Mouse (Mus musculus): ENCODE data around the gene Gm32717. TPM values are rescaled to one million over a fixed set of nuclear protein-coding genes. Genes with fewer than 3 reads are reported as not detected.
"Not testable (repeated sequence)": the region's sequence is repeated elsewhere in the genome, so short reads cannot be mapped to it uniquely, and the experiment has no call there.

The Gm32717 gene
- polyA plus RNA-seq, 1 experiment from 2014 or later: not detected

DNA sequence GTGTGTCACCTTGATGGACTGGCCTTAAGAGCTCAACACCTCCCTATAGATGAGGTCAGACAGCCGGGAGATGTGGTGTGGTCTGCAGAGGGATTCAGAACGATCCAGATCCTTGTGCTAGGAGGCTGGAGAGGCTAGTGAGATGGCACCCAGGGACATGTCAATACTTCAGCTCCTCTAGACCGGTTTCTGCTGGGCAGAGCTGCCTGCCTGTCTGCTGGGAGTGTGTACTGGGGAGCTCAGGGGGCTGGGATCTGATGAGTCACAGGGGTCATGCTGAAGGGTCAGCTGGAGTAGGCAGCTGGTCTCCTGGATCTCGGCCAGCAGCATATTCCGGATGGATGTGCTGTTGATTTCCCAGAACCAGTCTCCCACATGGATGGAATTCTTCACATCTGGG, 8.0 kb downstream of the Gm32717 start:
- H3K4me3 ChIP-seq (replicated peaks; ENCODE audit: low read length); H3K9ac ChIP-seq (ENCODE audit: low read length); ATAC-seq (ENCODE audit: insufficient read depth, low FRiP score); H3K27me3 ChIP-seq (ENCODE audit: control insufficient read depth, insufficient read depth, low read length); H3K36me3 ChIP-seq (ENCODE audit: control insufficient read depth, insufficient read depth, low read length); H3K9me3 ChIP-seq (replicated peaks; ENCODE audit: control insufficient read depth, low read length); H3K4me1 ChIP-seq (ENCODE audit: control insufficient read depth, insufficient read depth, low read length); H3K4me2 ChIP-seq (ENCODE audit: low read depth, low read length); H3K27ac ChIP-seq (ENCODE audit: low read length): not testable (repeated sequence)
- WGBS: no CpG with 5 or more reads among the region's 5 CpGs

DNA sequence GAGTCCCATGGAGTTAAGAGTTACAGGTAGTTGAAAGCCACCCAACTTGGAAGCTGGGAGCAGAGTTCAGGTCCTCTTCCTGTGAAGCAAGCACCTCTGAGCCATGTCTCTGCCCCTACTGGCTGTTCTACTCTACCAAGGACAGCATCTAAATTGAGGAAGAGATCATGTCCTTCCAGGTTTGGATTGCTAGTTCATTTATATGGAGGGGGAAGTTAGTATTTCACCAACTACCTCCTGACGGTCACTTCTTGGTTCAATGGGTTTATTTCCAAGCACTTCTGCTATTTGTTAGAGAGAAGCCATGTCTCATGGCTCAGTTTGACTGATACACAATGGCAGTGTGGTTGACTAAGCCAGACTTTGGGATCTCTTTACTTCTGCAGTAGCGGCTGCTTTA, 13.0 kb downstream of the Gm32717 start:
- WGBS: no CpG with 5 or more reads among the region's 2 CpGs
- not testable (repeated sequence) for H3K4me2 ChIP-seq (ENCODE audit: low read depth, low read length); H3K27me3 ChIP-seq (ENCODE audit: control insufficient read depth, insufficient read depth, low read length); H3K9ac ChIP-seq (ENCODE audit: low read length); H3K9me3 ChIP-seq (replicated peaks; ENCODE audit: control insufficient read depth, low read length); ATAC-seq (ENCODE audit: insufficient read depth, low FRiP score); H3K27ac ChIP-seq (ENCODE audit: low read length); H3K4me1 ChIP-seq (ENCODE audit: control insufficient read depth, insufficient read depth, low read length); H3K4me3 ChIP-seq (replicated peaks; ENCODE audit: low read length); H3K36me3 ChIP-seq (ENCODE audit: control insufficient read depth, insufficient read depth, low read length)

- not testable (repeated sequence) for H3K4me2 ChIP-seq (ENCODE audit: low read depth, low read length); ATAC-seq (ENCODE audit: insufficient read depth, low FRiP score)
- WGBS: 81% methylated on average over 2 of the region's 4 CpGs
Observed at GRCm38 (mm10) chr10:118215719-118216393, 24.7 kb downstream of the Gm32717 start.

GRCm38 (mm10) chr10:118204642-118205041, 35.9 kb downstream of the Gm32717 start, which contains the start of gene Il22:
Gene Il22 (plus strand): TSS chr10:118204942.
- H3K4me2 ChIP-seq (ENCODE audit: low read depth, low read length): no peak within 1 kb of the TSS
- no peak within 1 kb of the TSS for H3K9ac ChIP-seq (ENCODE audit: low read length)
- H3K4me1 ChIP-seq (ENCODE audit: control insufficient read depth, insufficient read depth, low read length): no peaks in the 10 kb centered on the region
- H3K36me3 ChIP-seq (ENCODE audit: control insufficient read depth, insufficient read depth, low read length): no peaks in the 10 kb centered on the region
- no peaks in the 10 kb centered on the region for H3K27me3 ChIP-seq (ENCODE audit: control insufficient read depth, insufficient read depth, low read length)
- H3K27ac ChIP-seq (ENCODE audit: low read length): no peak within 1 kb of the TSS
- H3K4me3 ChIP-seq (replicated peaks; ENCODE audit: low read length): no peak within 1 kb of the TSS
- H3K9me3 ChIP-seq (replicated peaks; ENCODE audit: control insufficient read depth, low read length): no peaks in the 10 kb centered on the region
- WGBS: 88% methylated on average over 4 of the region's 4 CpGs
- no peak for ATAC-seq (ENCODE audit: insufficient read depth, low FRiP score)

More at GRCm38 (mm10) chr10:118215719-118216393, 24.7 kb downstream of the Gm32717 start:
- H3K4me1 ChIP-seq (ENCODE audit: control insufficient read depth, insufficient read depth, low read length); H3K27me3 ChIP-seq (ENCODE audit: control insufficient read depth, insufficient read depth, low read length); H3K27ac ChIP-seq (ENCODE audit: low read length); H3K9ac ChIP-seq (ENCODE audit: low read length); H3K4me3 ChIP-seq (replicated peaks; ENCODE audit: low read length); H3K9me3 ChIP-seq (replicated peaks; ENCODE audit: control insufficient read depth, low read length); H3K36me3 ChIP-seq (ENCODE audit: control insufficient read depth, insufficient read depth, low read length): not testable (repeated sequence)

DNA sequence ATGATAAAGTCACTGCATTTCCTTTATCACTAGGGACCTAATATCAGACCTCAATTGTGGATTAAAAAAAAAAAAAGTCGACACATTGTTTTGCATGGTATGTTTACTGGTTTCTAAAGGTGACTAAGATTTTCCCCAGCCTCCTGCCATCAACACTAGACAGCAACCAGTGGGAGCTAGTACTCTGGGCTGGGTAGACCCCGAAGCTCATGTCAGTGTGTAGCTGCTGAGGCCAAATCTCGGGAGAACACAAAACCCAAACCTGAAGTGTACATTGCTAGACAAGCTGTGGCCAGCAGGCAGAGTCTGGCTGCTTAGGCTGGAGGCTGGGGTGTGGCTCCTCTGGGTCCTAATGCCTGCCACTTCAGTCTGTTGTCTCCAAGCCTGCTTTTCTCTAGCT, 45.4 kb downstream of the Gm32717 start:
- H3K27ac ChIP-seq (ENCODE audit: low read length); H3K9ac ChIP-seq (ENCODE audit: low read length); H3K4me3 ChIP-seq (replicated peaks; ENCODE audit: low read length); H3K27me3 ChIP-seq (ENCODE audit: control insufficient read depth, insufficient read depth, low read length); H3K4me1 ChIP-seq (ENCODE audit: control insufficient read depth, insufficient read depth, low read length); H3K4me2 ChIP-seq (ENCODE audit: low read depth, low read length); H3K9me3 ChIP-seq (replicated peaks; ENCODE audit: control insufficient read depth, low read length); ATAC-seq (ENCODE audit: insufficient read depth, low FRiP score); H3K36me3 ChIP-seq (ENCODE audit: control insufficient read depth, insufficient read depth, low read length): not testable (repeated sequence)
- 35% methylated on average over 3 of the region's 3 CpGs for WGBS

Other genes with a start within 250 kb of the Gm32717 start
- gene Mdm1, start 99.0 kb downstream of the Gm32717 start, polyA plus RNA-seq (2015; fragmentation: Nextera tagmentation; extraction: Ambion mirVana): 15.2 and 17.9 TPM in 2 replicates
- gene Il22, start 35.8 kb downstream of the Gm32717 start, polyA plus RNA-seq (2015; fragmentation: Nextera tagmentation; extraction: Ambion mirVana): not detected in 2 replicates
- not detected in 2 replicates for gene Gm32802, start 17.9 kb upstream of the Gm32717 start, polyA plus RNA-seq (2015; fragmentation: Nextera tagmentation; extraction: Ambion mirVana)
- gene Iltifb, start 54.3 kb upstream of the Gm32717 start, polyA plus RNA-seq (2015; fragmentation: Nextera tagmentation; extraction: Ambion mirVana): not detected in 2 replicates
- not detected in 2 replicates for gene Gm9040, start 86.2 kb upstream of the Gm32717 start, polyA plus RNA-seq (2015; fragmentation: Nextera tagmentation; extraction: Ambion mirVana)
- gene Gm9044, start 91.6 kb upstream of the Gm32717 start, polyA plus RNA-seq (2015; fragmentation: Nextera tagmentation; extraction: Ambion mirVana): not detected in 2 replicates
- 0.27 TPM in 1 of 2 replicates, not detected in the other for gene Gm9045, start 97.1 kb upstream of the Gm32717 start, polyA plus RNA-seq (2015; fragmentation: Nextera tagmentation; extraction: Ambion mirVana)
- not detected in 2 replicates for gene Gm9046, start 102.5 kb upstream of the Gm32717 start, polyA plus RNA-seq (2015; fragmentation: Nextera tagmentation; extraction: Ambion mirVana)
- not detected in 2 replicates for gene Gm9048, start 107.9 kb upstream of the Gm32717 start, polyA plus RNA-seq (2015; fragmentation: Nextera tagmentation; extraction: Ambion mirVana)
- gene Gm9049, start 113.3 kb upstream of the Gm32717 start, polyA plus RNA-seq (2015; fragmentation: Nextera tagmentation; extraction: Ambion mirVana): 0.27 TPM in 1 of 2 replicates, not detected in the other
- not detected in 2 replicates for gene Ifng, start 200.3 kb upstream of the Gm32717 start, polyA plus RNA-seq (2015; fragmentation: Nextera tagmentation; extraction: Ambion mirVana)